Comparison of ENCODE assay signal across 10 mouse cellular contexts in the genomic region with DNA sequence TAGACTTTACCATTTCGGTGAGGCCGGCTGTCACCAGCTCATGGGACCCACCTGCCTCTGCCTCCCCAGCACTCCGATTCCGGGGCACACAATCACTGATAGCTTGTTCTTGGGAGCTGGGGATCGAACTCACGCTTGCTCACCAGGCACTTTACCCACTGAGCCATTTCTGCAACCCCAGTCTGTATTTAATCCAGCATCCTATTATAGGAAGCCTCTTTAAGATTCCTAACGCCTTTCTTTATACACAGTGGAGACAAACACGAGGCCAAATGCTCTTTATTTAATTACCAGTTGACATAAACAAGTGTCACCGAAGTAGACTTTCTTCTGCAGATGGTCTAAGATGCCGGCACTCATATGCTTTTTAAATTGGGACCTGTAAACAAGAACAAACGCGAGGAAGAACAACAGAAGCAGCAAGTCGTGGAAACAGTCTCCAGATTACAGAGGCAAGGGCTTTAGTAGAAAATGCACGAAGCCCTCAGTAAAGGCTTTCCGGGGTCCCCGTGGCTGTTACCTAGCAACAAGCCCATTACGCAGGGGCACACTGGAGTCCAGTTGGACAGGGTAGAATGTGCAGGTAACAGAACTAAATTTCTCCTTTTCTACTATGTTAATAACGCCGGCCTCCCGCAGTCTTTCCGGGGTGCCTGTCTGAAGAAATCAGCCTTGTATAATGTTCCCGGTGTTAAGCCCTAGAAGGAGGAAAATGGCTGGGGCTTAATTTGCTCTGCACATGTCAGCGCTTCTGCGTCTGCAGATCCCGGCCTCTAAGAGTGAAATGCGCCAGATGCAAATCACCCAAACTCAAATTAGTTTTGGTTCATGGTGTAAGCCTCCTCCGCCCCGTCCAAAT.
A peak's percentile ranks its signal among the peaks of the same experiment; 100 is the strongest.
DNase-seq lines count a peak whose midpoint lies in the region; ATAC-seq and TF ChIP-seq lines count a peak whose summit lies in the region.
"Had no signal": no experiment of that assay in that cellular context is flagged by ENCODE, and none has a peak within 500 bp of the region (broad histone marks: within the 10 kb centered on the region; RNA-seq: fewer than 3 reads in every experiment).

No protein-coding gene starts in this region.

- TF ChIP-seq POLR2A in brain, embryonic 14.5 days (IDR thresholded peaks at IDR 0.05; ENCODE audit: borderline replicate concordance, extremely low read depth, insufficient read depth, insufficient read length, poor library complexity, severe bottlenecking) = no peak

- 52% methylated on average over 28 of the region's 28 CpGs for WGBS in embryonic facial prominence, embryonic 13.5 days
- 62% methylated on average over 28 of the region's 28 CpGs for WGBS in hindbrain, embryonic 11.5 days
- WGBS in midbrain, embryonic 14.5 days = 27% methylated on average over 28 of the region's 28 CpGs
- 68% methylated on average over 28 of the region's 28 CpGs for WGBS in intestine, postnatal 0 days

- peak; percentile 88 for DNase-seq in brain, embryonic 14.5 days (ENCODE audit: low read depth)
- peak; percentile 34 for DNase-seq in hindbrain, embryonic 11.5 days (ENCODE audit: low spot score)
- DNase-seq in midbrain, embryonic 14.5 days = peak; percentile 84
- DNase-seq in ovary, postnatal 10 days (ENCODE audit: low spot score) = no peak
- DNase-seq in adipocyte (ENCODE audit: low spot score) = no peak
- DNase-seq: cerebellum, adult 2 months; layer of hippocampus, adult 9-11 months had no signal

- peak overlapping the region; percentile 39 for H3K4me2 ChIP-seq in embryonic facial prominence, embryonic 13.5 days
- H3K4me2 ChIP-seq in hindbrain, embryonic 11.5 days (replicated peaks; ENCODE audit: low read depth, low read length) = no peak overlapping the region
- H3K4me2 ChIP-seq in midbrain, embryonic 14.5 days (ENCODE audit: low read length) = peak overlapping the region; percentile 54
- H3K4me2 ChIP-seq in intestine, postnatal 0 days (replicated peaks; ENCODE audit: low read depth) = no peak overlapping the region
- H3K4me2 ChIP-seq: liver, embryonic 15.5 days had no signal

- peaks cover 14% of the 10 kb centered on the region for H3K4me1 ChIP-seq in embryonic facial prominence, embryonic 13.5 days
- no peaks in the 10 kb centered on the region for H3K4me1 ChIP-seq in hindbrain, embryonic 11.5 days (replicated peaks; ENCODE audit: control insufficient read depth, insufficient read depth, low read length)
- H3K4me1 ChIP-seq in midbrain, embryonic 14.5 days (ENCODE audit: control insufficient read depth, insufficient read depth, low read length) = peaks cover 10% of the 10 kb centered on the region
- no peaks in the 10 kb centered on the region for H3K4me1 ChIP-seq in intestine, postnatal 0 days (replicated peaks; ENCODE audit: control insufficient read depth, insufficient read depth, low read length)
- H3K4me1 ChIP-seq: liver, embryonic 15.5 days had no signal

- no peaks in the 10 kb centered on the region for H3K36me3 ChIP-seq in embryonic facial prominence, embryonic 13.5 days
- H3K36me3 ChIP-seq in hindbrain, embryonic 11.5 days (ENCODE audit: control insufficient read depth, insufficient read depth, low read length) = no peaks in the 10 kb centered on the region
- no peaks in the 10 kb centered on the region for H3K36me3 ChIP-seq in midbrain, embryonic 14.5 days (ENCODE audit: control insufficient read depth, insufficient read depth, low read length)
- H3K36me3 ChIP-seq in intestine, postnatal 0 days (ENCODE audit: control insufficient read depth, insufficient read depth) = no peaks in the 10 kb centered on the region
- H3K36me3 ChIP-seq: liver, embryonic 15.5 days had no signal

- ATAC-seq in embryonic facial prominence, embryonic 13.5 days (ENCODE audit: insufficient number of reproducible peaks, insufficient read depth, low FRiP score, low TSS enrichment, low read depth) = no peak
- ATAC-seq in hindbrain, embryonic 11.5 days (ENCODE audit: low FRiP score) = 0 out of 2 replicates have a peak, but pooled peaks have one; percentile 40
- peak; percentile 61; the same call in 1 of the 2 replicates for ATAC-seq in midbrain, embryonic 14.5 days (ENCODE audit: low FRiP score, low TSS enrichment)
- ATAC-seq in intestine, postnatal 0 days = no peak

- no peaks in the 10 kb centered on the region for H3K9me3 ChIP-seq in embryonic facial prominence, embryonic 13.5 days
- no peaks in the 10 kb centered on the region for H3K9me3 ChIP-seq in hindbrain, embryonic 11.5 days (ENCODE audit: control insufficient read depth, low read length)
- H3K9me3 ChIP-seq in midbrain, embryonic 14.5 days (ENCODE audit: control insufficient read depth, low read length) = no peaks in the 10 kb centered on the region
- no peaks in the 10 kb centered on the region for H3K9me3 ChIP-seq in intestine, postnatal 0 days (ENCODE audit: control insufficient read depth)
- H3K9me3 ChIP-seq: liver, embryonic 15.5 days had no signal

- no peaks in the 10 kb centered on the region for H3K27me3 ChIP-seq in embryonic facial prominence, embryonic 13.5 days
- H3K27me3 ChIP-seq in hindbrain, embryonic 11.5 days (ENCODE audit: control insufficient read depth, insufficient read depth, low read length) = no peaks in the 10 kb centered on the region
- H3K27me3 ChIP-seq in midbrain, embryonic 14.5 days (ENCODE audit: control insufficient read depth, insufficient read depth, low read length) = no peaks in the 10 kb centered on the region
- no peaks in the 10 kb centered on the region for H3K27me3 ChIP-seq in intestine, postnatal 0 days (replicated peaks; ENCODE audit: control insufficient read depth, insufficient read depth, low read length)
- H3K27me3 ChIP-seq: liver, embryonic 15.5 days had no signal

- H3K9ac ChIP-seq in embryonic facial prominence, embryonic 13.5 days = no peak overlapping the region
- H3K9ac ChIP-seq in hindbrain, embryonic 11.5 days (ENCODE audit: low read depth, low read length) = no peak overlapping the region
- H3K9ac ChIP-seq in midbrain, embryonic 14.5 days (replicated peaks; ENCODE audit: low read length) = no peak overlapping the region; the same call in 1 of the 2 replicates
- H3K9ac ChIP-seq in intestine, postnatal 0 days (ENCODE audit: low read depth, low read length) = no peak overlapping the region
- H3K9ac ChIP-seq: liver, embryonic 15.5 days had no signal

- TF ChIP-seq CTCF in brain, embryonic 14.5 days (IDR thresholded peaks at IDR 0.05; ENCODE audit: borderline replicate concordance, extremely low read depth, insufficient read depth, insufficient read length) = no peak
- no peak for TF ChIP-seq CTCF in intestine, postnatal 0 days (IDR thresholded peaks at IDR 0.05; ENCODE audit: low read depth)

- 0 out of 2 replicates have a peak overlapping the region, but pooled peaks have one; percentile 2 for H3K4me3 ChIP-seq in embryonic facial prominence, embryonic 13.5 days
- H3K4me3 ChIP-seq in hindbrain, embryonic 11.5 days (ENCODE audit: low read depth, low read length) = no peak overlapping the region
- peak overlapping the region; percentile 17; the same call in 1 of the 2 replicates for H3K4me3 ChIP-seq in midbrain, embryonic 14.5 days (replicated peaks; ENCODE audit: low read depth, low read length)
- H3K4me3 ChIP-seq in intestine, postnatal 0 days (ENCODE audit: low read depth, low read length) = no peak overlapping the region
- H3K4me3 ChIP-seq: liver, embryonic 15.5 days had no signal

- no peak overlapping the region for H3K27ac ChIP-seq in embryonic facial prominence, embryonic 13.5 days
- no peak overlapping the region for H3K27ac ChIP-seq in hindbrain, embryonic 11.5 days (ENCODE audit: low read depth, low read length)
- H3K27ac ChIP-seq in midbrain, embryonic 14.5 days (replicated peaks; ENCODE audit: low read depth, low read length) = peak overlapping the region; percentile 62
- no peak overlapping the region for H3K27ac ChIP-seq in intestine, postnatal 0 days (ENCODE audit: low read depth, low read length)
- H3K27ac ChIP-seq: liver, embryonic 15.5 days had no signal

Comparison
In these comparisons a context has a peak if more than half of its experiments do, and no peak if none do; other contexts are left out.
1. DNase-seq: peak in brain, embryonic 14.5 days (single experiment), hindbrain, embryonic 11.5 days (single experiment) and midbrain, embryonic 14.5 days (single experiment); none in ovary, postnatal 10 days (single experiment) and adipocyte (single experiment).
2. ATAC-seq: peak in hindbrain, embryonic 11.5 days (single experiment) and midbrain, embryonic 14.5 days (single experiment); none in embryonic facial prominence, embryonic 13.5 days (single experiment) and intestine, postnatal 0 days (single experiment).
3. H3K4me2 ChIP-seq: peak in embryonic facial prominence, embryonic 13.5 days (single experiment) and midbrain, embryonic 14.5 days (single experiment); none in hindbrain, embryonic 11.5 days (single experiment) and intestine, postnatal 0 days (single experiment).
4. H3K4me3 ChIP-seq: peak in embryonic facial prominence, embryonic 13.5 days (single experiment) and midbrain, embryonic 14.5 days (single experiment); none in hindbrain, embryonic 11.5 days (single experiment) and intestine, postnatal 0 days (single experiment).